Mouse (Mus musculus) testis, postnatal 10 days (tissue): ENCODE measurements around the gene 1500011B03Rik.

Source experiments
- DNase-seq: peaks from one replicate; pipeline ENCODE4 v3.0.0; 2021; ENCODE audit warnings: low spot score

1500011B03Rik gene

GRCm38 (mm10) chr5:114809181-114809756 is 14.0 kb downstream of the 1500011B03Rik start:
- DNase-seq, result peak; percentile 73

GRCm38 (mm10) chr5:114808385-114808784 is 14.9 kb downstream of the 1500011B03Rik start:
- peak; percentile 44 for DNase-seq

DNA sequence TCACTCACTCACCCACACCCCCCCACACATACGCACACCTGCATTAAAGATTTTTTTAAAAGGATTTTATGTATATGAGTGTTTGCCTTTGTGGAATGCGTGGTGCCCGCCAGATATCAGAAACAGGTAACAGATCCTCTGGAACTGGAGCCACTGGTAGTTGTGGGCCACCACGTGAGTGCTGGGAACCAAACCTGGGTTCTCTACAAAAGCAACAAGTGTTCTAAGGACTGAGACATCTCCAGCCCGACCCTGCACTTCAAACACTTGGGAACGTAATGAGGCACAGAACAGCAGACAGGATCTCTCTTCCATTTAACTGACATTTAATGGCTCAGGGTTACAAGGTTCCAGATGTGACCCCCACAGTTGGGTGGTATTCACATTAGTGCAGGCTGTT is 15.4 kb downstream of the 1500011B03Rik start:
- no peak for DNase-seq

- DNase-seq, result no peak
These were observed 15.8 kb downstream of the 1500011B03Rik start for GRCm38 (mm10) chr5:114807468-114807867.

DNA sequence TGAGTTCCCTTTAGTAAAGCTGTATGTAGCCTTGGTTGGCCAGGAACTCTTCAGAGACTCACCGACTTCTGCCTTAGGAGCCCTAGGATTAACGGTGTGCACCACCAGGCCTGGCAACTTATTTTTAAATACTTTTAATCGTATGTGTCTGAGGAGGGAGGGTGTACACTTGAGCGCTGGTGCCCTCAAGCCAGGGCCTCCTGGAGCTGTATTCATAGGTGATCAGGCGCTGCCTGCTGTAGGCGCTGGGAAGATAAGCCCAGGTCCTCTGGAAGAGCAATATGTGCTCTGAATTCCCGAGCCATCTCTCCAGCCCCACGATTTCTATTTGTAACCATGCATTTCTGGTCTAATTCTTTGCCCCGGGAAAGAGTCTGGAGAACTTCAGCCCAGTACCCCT is 16.2 kb downstream of the 1500011B03Rik start:
- no peak for DNase-seq

GRCm38 (mm10) chr5:114806636-114807035 is 16.6 kb downstream of the 1500011B03Rik start:
- DNase-seq, result no peak

- no peak for DNase-seq
These were observed 17.6 kb downstream of the 1500011B03Rik start for GRCm38 (mm10) chr5:114805436-114806350.

DNA sequence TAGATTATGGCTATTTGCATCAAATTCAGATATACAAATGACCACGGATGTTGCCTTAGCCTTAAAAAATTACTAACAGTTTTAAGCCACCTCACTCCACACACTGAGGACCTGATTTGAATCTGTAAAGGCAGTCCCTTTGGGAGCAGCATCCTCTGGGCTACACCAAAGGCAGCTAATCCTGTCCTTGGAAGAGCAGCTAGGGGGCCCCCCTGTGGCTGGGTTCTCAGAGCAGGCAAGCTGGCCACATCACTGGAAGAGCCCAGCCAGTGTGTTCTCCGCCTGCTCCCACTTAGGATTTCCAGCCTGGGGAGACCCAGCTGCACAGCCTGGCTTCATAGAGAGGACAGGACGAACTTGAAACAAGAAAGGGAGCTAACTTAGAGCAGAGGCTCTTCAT is 18.3 kb downstream of the 1500011B03Rik start:
- no peak for DNase-seq

- DNase-seq, result no peak
These were observed 18.9 kb downstream of the 1500011B03Rik start for GRCm38 (mm10) chr5:114804335-114804734.

GRCm38 (mm10) chr5:114803231-114803630 is 20.0 kb downstream of the 1500011B03Rik start:
- DNase-seq, result no peak

- DNase-seq, result no peak
These were observed 21.4 kb downstream of the 1500011B03Rik start for GRCm38 (mm10) chr5:114801841-114802240.

DNA sequence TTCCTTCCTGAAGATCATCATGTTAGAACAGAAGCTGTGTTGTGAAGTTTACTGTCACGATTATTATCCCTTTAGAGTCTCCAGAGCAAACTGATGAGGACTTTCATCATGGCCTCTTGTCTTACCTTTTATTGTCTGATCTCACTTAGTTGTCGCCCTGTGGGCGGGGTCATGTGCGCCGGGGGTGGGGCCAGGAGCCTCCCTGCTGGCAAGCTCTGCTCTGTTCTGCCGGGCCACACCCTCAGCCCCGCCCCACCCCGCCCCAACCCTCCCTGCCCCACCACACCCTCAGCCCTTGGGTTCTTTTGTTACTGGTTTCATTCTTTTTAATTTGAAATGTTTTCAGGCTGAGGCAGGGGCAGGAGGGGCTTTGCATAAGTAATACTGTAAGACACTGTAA is 22.2 kb downstream of the 1500011B03Rik start:
- no peak for DNase-seq

GRCm38 (mm10) chr5:114799848-114800247 is 23.4 kb downstream of the 1500011B03Rik start:
- no peak for DNase-seq

GRCm38 (mm10) chr5:114797253-114797652 is 26.0 kb downstream of the 1500011B03Rik start:
- DNase-seq, result no peak

- no peak for DNase-seq
These were observed 26.8 kb downstream of the 1500011B03Rik start for GRCm38 (mm10) chr5:114796299-114797012.

DNA sequence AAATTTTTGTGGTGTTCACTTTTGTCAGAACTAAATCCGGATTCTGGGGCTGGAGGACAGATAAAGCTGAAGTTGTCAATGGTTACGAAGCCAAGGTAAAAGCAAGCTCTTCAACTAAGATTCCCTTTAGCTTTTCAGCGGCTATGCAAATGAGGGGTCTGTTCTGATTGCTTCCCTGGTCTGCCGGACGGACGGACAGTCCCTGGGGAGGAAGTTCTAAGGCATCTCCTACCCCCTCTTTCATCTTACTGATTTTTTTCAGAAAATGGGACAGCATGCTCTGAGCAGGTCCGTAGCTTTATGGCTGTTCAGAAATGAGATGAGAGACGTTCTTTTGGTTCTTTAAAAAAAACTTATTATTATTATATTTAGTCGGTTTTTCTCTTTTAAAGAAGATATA is 27.6 kb downstream of the 1500011B03Rik start:
- DNase-seq, result no peak

- DNase-seq, result no peak
These were observed 28.0 kb downstream of the 1500011B03Rik start for GRCm38 (mm10) chr5:114795231-114795630.

GRCm38 (mm10) chr5:114794609-114795008 is 28.7 kb downstream of the 1500011B03Rik start:
- DNase-seq, result no peak

DNA sequence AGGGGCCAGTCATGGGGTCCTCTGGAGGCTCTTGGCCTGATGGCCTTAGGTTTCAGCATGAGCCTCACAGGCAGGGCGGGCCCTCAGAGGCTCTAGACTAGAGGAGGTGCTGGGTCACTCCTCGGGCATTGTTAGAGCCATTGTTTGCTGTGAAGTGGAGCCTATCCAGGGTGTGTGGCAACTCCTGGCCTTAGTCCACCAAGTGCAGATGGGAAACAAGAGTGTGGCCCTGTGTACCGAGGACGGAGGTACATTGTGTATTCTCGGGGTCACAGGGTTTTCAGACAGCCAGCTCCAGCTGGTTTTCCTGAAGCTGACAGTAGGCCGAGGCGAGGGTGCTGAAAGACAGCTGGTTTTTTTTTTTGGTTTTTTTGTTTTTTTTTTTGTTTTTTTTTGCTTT is 30.0 kb downstream of the 1500011B03Rik start:
- DNase-seq, result no peak

- DNase-seq, result no peak
These were observed 38.1 kb downstream of the 1500011B03Rik start for GRCm38 (mm10) chr5:114785196-114785595.

DNA sequence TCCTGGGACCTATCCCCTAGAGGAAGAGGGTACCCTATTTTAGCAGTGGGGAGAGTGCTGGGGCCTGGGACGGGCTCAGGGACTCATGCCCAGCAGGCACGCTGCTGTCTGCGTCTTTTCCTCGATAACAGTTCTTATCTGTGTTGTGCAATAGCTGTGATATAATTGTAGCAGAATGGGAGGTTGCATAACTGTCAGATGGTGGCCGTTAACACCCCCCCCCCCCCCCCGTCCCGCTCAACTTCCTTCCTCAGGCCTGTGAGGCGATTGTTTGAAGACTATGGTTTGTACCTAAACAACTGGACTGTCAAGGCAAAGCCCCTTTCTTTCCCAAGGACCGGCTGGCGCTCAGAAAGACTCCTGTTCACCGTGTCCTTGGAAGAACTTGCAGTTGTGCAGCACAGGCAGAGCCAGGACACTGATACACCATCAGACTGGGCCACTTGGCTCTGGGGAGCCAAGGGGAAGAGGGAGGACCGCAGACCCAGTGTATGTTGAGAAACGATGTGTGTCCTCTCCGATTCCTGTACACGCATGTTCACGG is 38.6 kb downstream of the 1500011B03Rik start:
- DNase-seq, result no peak

GRCm38 (mm10) chr5:114783405-114784163 is 39.7 kb downstream of the 1500011B03Rik start:
- DNase-seq, result no peak
